Mouse (Mus musculus) layer of hippocampus, postnatal 36 days (tissue): ENCODE results near the gene Robo1. TPM values are rescaled to one million over a fixed set of nuclear protein-coding genes. Genes with fewer than 3 reads are reported as not detected.

Experiments used
- DNase-seq, 2 experiments: peaks; one replicate each; pipeline ENCODE4 v3.0.0; 2022
- total RNA-seq, 2 experiments: library from RNA; stranded (reverse); gene quantifications; 2 replicates each; pipeline ENCODE4 v1.2.3; 2021

The Robo1 gene
- total RNA-seq, 2 experiments from 2014 or later: 59.3 to 67.0 TPM

- DNase-seq: no peak
Measured at GRCm38 (mm10) chr16:72939862-72940261, 631.8 kb downstream of the Robo1 start.

GRCm38 (mm10) chr16:72940786-72941185, 632.7 kb downstream of the Robo1 start:
- no peak for DNase-seq

- no peak for DNase-seq
Measured at GRCm38 (mm10) chr16:72944403-72944802, 636.3 kb downstream of the Robo1 start.

DNA sequence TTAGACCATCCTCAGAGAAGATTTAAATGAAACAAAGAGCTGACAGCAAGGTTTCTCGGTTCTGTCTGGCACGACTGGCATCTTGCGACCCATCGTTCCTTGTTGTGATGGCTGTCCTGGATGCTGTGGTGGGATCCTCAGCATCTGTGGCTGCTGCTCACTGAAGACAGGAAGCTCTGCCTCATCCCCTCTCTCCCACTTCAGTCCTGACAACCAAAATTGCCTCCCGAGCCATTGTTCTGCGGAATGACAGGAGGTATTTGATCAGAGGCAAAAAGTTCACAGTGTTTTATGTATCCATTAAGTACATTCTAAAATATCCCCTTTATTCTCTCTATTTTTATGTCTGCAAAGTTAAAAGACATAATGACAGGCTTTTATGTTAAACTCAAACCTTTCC, 643.9 kb downstream of the Robo1 start:
- DNase-seq: no peak

DNA sequence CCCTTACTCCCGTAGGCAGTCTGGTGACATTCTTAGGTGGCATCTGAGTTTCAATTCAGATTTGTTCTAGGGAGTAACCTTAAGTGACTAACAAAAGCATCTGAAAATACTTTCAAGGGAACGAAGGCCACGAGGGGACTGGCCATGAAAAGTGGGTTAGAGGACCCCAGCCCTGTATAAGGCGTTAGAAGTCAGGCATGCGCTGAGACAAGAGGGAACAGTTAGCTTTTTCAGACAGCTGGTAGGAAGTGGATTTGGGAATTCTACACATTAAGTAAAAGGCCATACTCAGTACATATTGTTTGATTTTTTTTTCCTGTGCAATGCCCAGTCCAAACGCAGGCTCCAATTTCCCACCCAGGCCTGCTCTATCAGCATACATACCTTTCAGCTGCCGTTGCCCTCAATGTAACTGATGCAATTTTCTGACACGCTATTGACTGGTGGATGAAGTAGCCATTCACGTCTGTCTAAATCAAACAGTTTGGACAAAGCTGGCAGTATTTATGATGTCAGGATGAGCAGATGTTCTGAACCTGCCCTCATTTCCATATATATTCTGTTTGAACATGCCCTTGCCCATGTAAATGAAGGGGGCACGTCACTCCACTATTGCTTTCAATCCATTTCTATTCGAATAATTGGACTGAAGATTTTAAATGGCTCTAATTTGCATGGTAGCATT, 651.1 kb downstream of the Robo1 start:
- no peak for DNase-seq

- DNase-seq: no peak
Measured at GRCm38 (mm10) chr16:72959823-72960222, 651.7 kb downstream of the Robo1 start.

DNA sequence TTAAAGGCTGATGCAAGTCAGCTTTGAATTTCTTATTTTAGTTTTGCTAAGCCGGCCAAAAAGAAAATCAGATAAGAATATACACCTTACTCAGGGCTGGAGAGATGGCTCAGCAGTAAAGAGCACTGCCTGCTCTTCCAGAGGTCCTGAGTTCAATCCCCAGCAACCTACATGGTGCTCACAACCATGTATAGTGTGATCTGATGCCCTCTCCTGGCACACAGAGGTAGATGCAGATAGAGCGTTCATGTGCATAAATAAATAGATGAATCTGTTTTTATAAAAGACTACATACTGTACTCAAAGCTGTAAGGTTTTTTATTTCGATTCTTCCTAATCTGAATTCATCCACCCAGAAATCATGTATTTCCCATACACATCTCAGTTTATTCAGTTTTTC, 655.7 kb downstream of the Robo1 start:
- DNase-seq: no peak

GRCm38 (mm10) chr16:72967509-72967908, 659.4 kb downstream of the Robo1 start:
- no peak for DNase-seq

DNA sequence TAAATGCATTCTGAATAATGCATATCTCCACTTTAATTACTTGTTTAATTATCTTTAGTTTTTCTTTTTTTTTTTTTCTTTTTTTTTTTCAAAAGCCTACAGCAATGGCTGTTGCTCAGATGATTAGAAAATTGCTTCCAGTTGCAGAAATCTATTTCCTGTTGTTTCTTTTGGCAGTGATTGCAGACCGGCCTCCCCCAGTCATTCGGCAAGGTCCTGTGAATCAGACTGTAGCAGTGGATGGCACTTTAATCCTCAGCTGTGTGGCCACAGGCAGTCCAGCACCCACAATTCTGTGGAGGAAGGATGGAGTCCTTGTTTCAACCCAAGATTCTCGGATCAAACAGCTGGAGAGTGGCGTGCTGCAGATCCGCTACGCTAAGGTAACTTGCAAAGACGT, 661.9 kb downstream of the Robo1 start:
- DNase-seq: no peak

DNA sequence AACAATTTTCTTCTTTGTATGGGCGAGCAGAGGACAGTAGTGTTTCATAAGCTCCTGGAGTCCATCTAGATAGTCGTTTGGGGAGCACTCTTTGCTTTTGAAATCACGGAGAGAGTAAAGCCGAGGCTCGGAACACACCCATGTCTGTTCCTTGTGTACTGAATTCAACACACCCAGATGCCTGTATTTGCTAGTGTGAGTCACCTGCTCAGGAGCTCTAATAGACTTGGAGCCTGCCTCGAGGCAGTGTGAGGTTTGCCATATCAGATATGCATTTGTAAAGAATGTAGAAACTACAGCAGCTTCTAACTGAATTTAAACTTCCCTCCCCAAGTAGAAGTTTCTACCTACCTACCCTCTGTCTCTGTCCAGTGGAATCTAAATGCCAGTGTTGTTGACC, 665.6 kb downstream of the Robo1 start:
- no peak for DNase-seq

GRCm38 (mm10) chr16:72974681-72975080, 666.6 kb downstream of the Robo1 start:
- DNase-seq: no peak

DNA sequence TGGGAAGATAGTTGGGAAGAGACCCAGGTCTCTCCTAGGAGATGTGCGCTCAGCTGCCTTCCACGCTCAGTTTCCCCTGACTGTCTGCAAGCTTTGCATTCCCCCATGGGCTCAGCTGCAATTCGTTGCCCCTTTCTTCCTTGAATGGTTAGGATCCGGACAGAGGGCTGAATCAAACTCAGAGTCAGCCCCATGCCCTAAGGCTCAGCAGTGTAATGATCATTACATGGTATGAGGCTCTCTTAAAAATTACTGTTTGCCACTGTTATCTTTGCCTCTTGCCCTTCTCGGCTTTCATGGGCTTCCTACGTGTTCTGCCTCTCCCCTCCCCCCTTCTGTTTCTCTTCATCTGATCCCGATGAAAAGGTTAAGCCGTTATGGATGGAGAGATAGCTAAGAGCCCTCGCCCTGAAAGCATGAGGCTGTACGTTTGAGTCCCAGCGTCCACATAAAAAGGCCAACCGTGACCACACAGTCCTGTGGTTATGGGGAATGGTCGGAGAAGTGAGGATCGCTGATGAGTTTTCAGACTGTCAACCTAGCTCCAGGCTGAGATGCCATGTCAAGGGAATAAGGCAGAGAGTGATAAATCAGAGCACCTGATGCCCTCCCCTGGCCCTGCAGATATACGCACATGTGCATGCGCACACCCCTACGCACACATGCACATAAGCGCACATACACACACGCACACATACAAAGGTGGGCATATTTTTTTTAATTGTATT, 668.9 kb downstream of the Robo1 start:
- no peak for DNase-seq

DNA sequence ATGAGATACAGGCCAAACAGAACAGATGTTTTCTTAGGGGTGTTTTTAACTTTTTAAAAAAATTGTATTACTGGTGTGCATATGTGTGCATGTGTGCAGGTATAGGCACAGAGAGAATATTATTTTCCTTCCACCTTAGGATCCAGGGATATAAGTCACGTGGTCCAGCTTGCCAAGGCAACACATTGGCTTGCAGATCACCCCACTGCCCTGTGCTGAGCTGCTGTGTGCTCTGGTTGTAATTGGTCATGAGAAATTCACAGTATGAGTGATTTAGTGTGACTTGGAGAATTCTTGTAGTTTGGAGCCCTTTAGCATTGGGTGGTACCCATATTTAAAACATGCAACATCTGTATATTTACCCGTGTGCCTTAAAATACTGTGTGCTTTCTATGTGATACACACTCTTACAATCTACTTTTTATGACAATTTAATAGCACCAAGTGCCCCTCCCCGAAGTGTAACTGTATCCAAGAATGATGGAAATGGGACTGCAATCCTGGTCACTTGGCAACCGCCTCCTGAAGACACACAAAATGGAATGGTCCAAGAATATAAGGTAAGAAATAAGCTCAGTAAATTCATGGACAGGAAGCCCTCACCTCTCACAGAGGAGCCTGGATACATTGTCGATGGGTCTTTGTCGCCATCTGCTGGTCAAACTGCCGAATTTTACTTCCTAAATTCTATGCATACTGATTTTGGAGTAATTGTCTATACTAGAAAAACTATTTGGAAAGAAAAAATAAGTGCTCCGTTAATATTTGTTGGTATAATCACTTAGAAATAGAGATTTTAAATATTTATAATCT, 671.5 kb downstream of the Robo1 start:
- DNase-seq: peak; percentile 44 to 65

DNA sequence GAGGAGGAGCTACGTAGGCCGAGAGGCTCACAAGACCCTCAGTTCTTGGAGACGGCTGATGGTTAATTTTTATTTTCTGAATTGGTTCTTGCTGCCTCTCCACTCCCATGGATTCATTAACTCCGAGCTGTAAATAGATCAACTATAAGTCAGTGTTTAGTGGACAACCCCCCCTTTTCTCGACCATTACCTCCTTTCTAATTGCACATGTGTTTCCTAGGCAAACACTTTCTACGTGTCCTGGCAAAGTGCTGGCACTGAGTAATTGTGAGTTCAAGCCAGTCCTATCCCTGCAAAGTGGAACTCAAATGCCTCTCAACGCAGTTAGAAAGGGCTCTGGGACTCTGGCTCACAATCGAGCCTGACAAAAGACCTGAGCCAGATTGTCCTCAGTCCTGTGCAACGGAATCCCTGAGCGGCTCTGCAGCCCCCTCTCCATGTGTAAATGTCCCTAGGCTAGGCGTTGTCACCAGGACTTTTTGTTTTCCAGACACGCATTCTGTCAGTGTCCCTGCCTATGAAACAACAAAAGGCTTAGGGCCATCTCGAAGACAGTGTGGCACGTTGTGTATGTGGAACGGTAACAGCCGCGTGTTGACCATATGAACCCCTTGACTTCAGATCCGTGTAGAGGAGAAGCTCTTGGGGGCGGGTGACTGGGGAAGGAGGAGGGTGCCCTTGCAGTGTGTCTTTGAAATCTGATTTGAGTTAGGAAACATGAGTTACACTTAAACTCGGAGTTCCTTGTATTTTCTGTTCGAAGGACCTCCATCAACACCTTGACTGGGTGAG, 682.5 kb downstream of the Robo1 start:
- DNase-seq: no peak

GRCm38 (mm10) chr16:72993189-72993588, 685.1 kb downstream of the Robo1 start:
- no peak for DNase-seq

GRCm38 (mm10) chr16:72993594-72993993, 685.5 kb downstream of the Robo1 start:
- no peak for DNase-seq

DNA sequence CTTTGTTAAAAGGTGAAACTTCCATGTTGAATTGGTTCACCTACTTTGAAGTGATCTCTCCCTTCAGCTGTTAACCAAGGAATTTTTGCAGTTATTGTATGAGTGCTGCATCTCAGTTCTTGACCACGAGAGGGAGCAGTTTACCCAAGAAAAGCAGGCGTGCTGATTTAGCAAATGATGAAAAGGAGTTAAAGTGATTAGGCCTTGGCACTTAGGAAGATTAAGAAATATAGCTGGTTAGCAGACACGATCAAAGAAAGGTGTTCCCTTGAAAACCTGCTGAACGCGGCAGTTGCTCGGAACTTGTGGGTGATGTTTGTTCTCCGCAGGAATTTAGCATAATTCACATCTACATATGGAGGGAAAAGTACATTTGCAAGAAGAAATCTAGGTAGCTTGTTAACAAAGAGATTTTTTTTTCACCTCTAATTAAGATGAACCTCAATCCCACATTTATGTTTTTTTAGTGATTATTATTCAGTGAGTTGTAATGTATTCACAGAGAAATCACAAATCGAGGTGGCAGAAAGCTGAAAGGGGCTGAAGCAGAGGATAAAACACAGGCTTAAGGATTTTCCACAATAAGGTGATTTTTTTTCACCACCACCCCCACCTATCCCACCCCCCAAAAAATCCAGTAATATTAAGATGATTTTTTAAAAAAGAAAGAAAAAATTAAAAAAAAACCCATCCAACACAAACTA, 687.3 kb downstream of the Robo1 start:
- DNase-seq: peak; percentile 19 to 66

- no peak for DNase-seq
Measured at GRCm38 (mm10) chr16:72995955-72996535, 687.9 kb downstream of the Robo1 start.

DNA sequence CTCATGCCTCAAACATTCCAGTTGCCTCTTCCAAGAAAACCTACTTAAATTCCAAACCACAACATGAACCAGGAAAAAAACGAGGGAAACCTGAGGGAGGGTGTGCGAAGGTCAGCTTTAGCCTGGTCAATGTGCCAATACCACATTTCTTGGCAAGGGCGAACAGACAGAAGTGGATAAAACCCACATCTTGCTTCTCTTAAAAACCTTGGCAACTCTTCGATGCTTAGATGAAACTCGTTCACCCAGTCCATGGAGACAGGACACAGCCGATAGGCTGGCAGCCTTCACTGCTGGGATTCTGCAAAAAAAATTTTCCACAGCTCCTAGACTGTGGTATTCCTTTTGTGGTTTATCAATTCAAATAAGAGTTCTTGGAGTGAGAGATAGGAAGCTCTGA, 690.6 kb downstream of the Robo1 start:
- DNase-seq: no peak

- DNase-seq: no peak
Measured at GRCm38 (mm10) chr16:73002685-73003084, 694.6 kb downstream of the Robo1 start.

GRCm38 (mm10) chr16:73004601-73005000, 696.5 kb downstream of the Robo1 start:
- DNase-seq: no peak
